Mouse (Mus musculus) kidney, adult 8-10 months (tissue): ENCODE measurements at regions not wholly inside any gene's neighbourhood (a gene's known extent, or its start where the extent isn't known, plus 50 kb on each side); places are given as distances from the start of the nearest gene placed in this dataset.
"Not testable (repeated sequence)": the region's sequence is repeated elsewhere in the genome, so short reads cannot be mapped to it uniquely, and the experiment has no call there.

ENCODE experiments used
- DNase-seq, 2 experiments: peaks; one replicate each; pipeline ENCODE4 v3.0.0; 2022

DNA sequence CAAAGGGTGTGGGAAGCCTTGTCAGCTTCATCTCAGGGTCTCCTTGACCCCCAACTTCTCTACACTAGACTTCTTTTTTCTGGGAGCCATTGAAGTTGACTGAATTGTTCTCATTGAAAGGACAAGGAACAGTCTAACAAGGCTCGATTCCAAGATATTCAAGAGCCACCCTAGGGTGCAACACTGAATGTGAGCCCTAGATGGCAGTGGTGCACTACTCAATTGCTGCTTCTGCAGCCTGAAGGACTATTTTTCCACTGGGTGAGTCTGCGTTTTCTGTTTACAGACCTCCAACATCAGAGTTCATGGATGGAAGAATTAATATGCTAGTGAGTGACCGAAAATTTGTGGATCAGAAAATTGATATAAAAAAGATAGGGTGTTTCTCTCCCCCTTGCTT lies 161.5 kb downstream of the Hpcal1 start:
- DNase-seq, result peak; percentile 19 to 72

- DNase-seq, result peak in 1 of 2 experiments; percentile 13
Observed at GRCm38 (mm10) chr12:17872491-17872890, 181.8 kb downstream of the Hpcal1 start.

DNA sequence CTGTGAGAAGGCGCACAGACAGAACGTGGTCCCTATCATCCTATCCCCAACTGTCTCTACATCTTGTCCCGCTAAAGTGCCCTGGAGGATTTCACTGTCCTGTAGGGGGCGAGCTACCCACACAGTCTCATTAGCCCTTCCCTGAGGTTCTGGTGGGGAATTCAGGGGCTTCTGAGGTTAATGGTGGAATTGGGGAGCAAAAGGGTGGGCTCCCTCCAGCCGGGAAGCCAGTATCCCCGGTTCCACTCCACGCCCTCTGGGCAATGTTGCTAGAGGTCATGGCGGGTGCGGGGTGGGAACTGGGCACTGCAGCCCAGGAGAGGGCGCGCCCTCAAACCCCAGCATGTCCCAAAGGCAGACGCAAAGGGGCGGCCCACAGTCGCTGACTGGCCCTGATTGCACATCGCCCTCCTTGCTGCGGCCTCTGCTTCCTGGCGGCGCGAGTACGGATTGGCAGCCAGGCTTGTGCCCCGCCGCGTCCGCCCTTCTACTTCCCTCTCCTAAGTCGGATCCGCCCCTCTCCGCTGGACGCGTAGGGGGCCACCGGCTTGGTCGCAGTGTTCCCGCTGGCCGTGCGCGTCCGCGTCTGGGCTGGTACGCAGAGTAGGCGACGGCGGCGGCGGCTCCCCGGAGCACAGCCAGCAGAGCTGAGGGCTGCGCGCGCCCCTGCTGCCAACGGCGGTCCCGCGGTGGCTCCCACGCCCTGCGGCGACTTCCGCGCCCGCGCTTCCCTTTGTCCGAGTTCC lies 190.9 kb downstream of the Hpcal1 start:
- DNase-seq, result peak; percentile 89 to 91

DNA sequence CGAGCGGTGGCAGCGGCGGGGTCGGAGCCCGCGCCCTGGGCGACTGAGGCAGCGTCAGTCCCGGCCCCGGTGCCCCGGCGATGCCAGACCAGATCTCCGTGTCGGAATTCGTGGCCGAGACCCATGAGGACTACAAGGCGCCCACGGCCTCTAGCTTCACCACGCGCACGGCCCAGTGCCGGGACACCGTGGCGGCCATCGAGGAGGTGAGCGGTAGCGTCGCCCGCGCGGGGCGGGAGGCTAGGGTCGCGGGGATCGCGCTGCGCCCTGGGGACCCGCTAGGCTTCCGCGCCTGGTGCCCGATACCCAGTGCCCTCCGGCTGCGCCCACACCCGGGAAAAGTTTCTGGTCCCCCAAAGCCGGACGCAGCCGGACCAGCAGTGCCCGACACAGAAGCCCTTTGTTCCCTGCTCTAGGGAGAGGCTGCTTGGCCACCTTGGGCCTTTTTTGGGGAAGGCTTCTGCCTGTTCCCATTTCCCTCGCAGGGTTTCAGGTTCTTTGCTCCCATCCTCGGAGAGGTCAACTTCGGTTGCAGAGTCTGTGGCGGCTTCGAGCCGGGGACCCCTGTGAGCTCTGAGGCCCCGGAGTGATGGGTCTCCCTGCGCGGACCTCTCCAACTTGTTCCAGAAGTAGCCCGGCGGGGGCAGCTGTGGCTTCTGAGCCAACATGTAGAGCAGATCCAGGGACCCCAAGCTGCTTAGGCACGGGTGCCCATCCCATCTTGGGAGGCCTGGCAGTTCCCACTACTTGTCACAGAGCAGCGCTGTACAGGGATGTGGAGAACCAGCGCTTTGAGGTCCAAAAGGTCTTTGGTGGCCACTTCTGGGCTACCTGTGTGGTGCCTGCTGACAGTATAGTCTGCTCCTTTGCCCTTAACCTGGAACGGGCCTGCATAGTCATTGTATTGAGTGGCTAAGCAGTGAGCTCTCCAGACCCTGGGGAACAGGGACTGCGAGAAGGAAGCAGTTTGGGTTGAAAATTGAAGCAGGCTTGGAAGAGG lies 191.8 kb downstream of the Hpcal1 start:
- peak; percentile 2 to 6 for DNase-seq

DNA sequence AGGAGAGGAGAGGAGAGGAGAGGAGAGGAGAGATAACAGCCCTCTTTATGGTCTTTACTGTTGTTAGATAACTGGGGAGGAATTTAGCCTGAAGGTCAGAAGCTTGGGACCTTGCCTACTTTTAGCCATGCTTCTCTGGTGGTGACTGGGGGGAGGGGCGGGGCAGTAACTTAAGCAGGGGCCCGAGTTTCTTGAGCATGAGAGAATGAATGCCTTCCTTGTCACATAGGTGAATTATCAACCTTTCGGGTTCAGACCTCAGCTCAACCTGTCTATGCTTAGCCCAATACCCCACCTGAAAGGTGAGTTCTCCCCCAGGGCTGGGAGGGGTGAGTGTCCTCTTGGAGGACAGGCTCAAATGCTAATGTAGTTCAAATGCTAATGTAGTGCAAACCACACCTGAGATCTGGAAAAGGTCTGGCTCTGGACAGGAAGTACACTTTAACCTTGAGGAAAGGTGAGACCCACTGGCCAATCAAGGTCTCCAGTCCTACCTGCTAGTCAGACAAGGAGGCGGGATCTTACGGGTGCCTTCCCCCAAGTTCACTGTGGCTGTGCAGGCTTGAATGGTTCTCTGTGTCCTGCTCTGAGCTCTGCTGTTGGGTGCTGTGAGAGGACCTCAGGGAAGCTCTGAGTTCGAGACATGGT lies 201.1 kb downstream of the Hpcal1 start:
- not testable (repeated sequence) for DNase-seq

GRCm38 (mm10) chr12:17913058-17913457 lies 222.4 kb downstream of the Hpcal1 start:
- DNase-seq, result not testable (repeated sequence)
